8 mouse cellular contexts compared by ENCODE assay signal in genomic region chr11:95713811-95714241, GRCm38 (mm10). TPM values are rescaled to one million over a fixed set of nuclear protein-coding genes. Genes with fewer than 3 reads are reported as not detected.
DNase-seq lines count a peak whose midpoint lies in the region; ATAC-seq and TF ChIP-seq lines count a peak whose summit lies in the region.

No protein-coding gene starts in this region.

- H3K9me3 ChIP-seq in forebrain, embryonic 11.5 days (ENCODE audit: control insufficient read depth, low read length): no peaks in the 10 kb centered on the region

- H3K27me3 ChIP-seq in cerebellum, adult 2 months (ENCODE audit: control insufficient read depth, insufficient read depth, low read length): no peaks in the 10 kb centered on the region
- no peaks in the 10 kb centered on the region for H3K27me3 ChIP-seq in forebrain, embryonic 11.5 days (ENCODE audit: control insufficient read depth, insufficient read depth, low read length)

- H3K4me2 ChIP-seq in forebrain, embryonic 11.5 days (ENCODE audit: low read depth, low read length, severe bottlenecking): peak overlapping the region; percentile 88

- H3K27ac ChIP-seq in cerebellum, adult 2 months (ENCODE audit: insufficient read depth, low read length): peak overlapping the region; percentile 73
- H3K27ac ChIP-seq in forebrain, embryonic 11.5 days (ENCODE audit: low read depth, low read length): no peak overlapping the region

- TF ChIP-seq CTCF in cerebellum, adult 2 months (IDR thresholded peaks at IDR 0.05; ENCODE audit: borderline replicate concordance, insufficient read depth, low read depth, low read length): no peak

- no peak for TF ChIP-seq POLR2A in cerebellum, adult 2 months (IDR thresholded peaks at IDR 0.05; ENCODE audit: borderline replicate concordance, insufficient read depth, low read length)

- ATAC-seq in cerebellum, adult (ENCODE audit: insufficient number of reproducible peaks, low FRiP score, low TSS enrichment): no peak
- ATAC-seq in CD4-positive, CD25-positive, alpha-beta regulatory T cell, adult 4 months: peak; percentile 34
- no peak for ATAC-seq in forebrain, embryonic 11.5 days (replicated peaks; ENCODE audit: low FRiP score)
- ATAC-seq in megakaryocyte progenitor cell, adult 5-6 weeks (replicated peaks; ENCODE audit: poor library complexity): peak; percentile 35

- 0 out of 2 replicates have a peak, but pooled peaks cover 4% of the 10 kb centered on the region for H3K4me1 ChIP-seq in cerebellum, adult 2 months (ENCODE audit: control insufficient read depth, insufficient read depth, low read length)
- peaks cover 7% of the 10 kb centered on the region for H3K4me1 ChIP-seq in forebrain, embryonic 11.5 days (replicated peaks; ENCODE audit: control insufficient read depth, insufficient read depth, low read length)

- no peaks in the 10 kb centered on the region for H3K36me3 ChIP-seq in forebrain, embryonic 11.5 days (ENCODE audit: control insufficient read depth, insufficient read depth, low read length)

- H3K9ac ChIP-seq in forebrain, embryonic 11.5 days (ENCODE audit: low read length): peak overlapping the region; percentile 96

- under 1% methylated on average over 13 of the region's 13 CpGs for WGBS in cerebellum, adult 2 months
- WGBS in forebrain, embryonic 11.5 days: 2% methylated on average over 13 of the region's 13 CpGs

- peak overlapping the region; percentile 99 for H3K4me3 ChIP-seq in cerebellum, adult 2 months (replicated peaks; ENCODE audit: insufficient read depth, low read depth, low read length)
- peak overlapping the region; percentile 93 for H3K4me3 ChIP-seq in forebrain, embryonic 11.5 days (ENCODE audit: low read depth, low read length)

- no peak for DNase-seq in cerebellum, adult 2 months
- DNase-seq in forebrain, embryonic 11.5 days (ENCODE audit: low spot score): no peak
- peak; percentile 12 to 30 for DNase-seq in kidney, postnatal 4 days
- peak; percentile 49 for DNase-seq in thymus, postnatal 14 days
- DNase-seq in urinary bladder, adult 2 months (ENCODE audit: low spot score): no peak

RNA-seq across cellular contexts. Expression of gene Zfp652, which starts 1.4 kb away (rescaled TPM):
- 30.0 and 30.1 TPM in 2 replicates for polyA plus RNA-seq in cerebellum, adult 2 months (2012; rRNA removed)
- 10 to 100 TPM; 15.1 to 21.3 TPM for polyA plus RNA-seq in CD4-positive, CD25-positive, alpha-beta regulatory T cell, adult 4 months (2017; shearing (Covaris generic))
- polyA plus RNA-seq in forebrain, embryonic 11.5 days (2014; fragmentation: Nextera tagmentation; extraction: Ambion mirVana): 11.9 and 13.9 TPM in 2 replicates
- total RNA-seq in megakaryocyte progenitor cell, adult 5-6 weeks (2015): 30.1 and 37.2 TPM in 2 replicates
- total RNA-seq in megakaryocyte progenitor cell, adult 5-6 weeks (2017): 20.9 and 29.1 TPM in 2 replicates
- 20.8 and 30.7 TPM in 2 replicates for polyA plus RNA-seq in urinary bladder, adult 2 months (2012; rRNA removed)

RNA-seq across cellular contexts. Expression of gene B130006D01Rik, which starts 9.6 kb away (rescaled TPM):
- 0.69 and 0.70 TPM in 2 replicates for polyA plus RNA-seq in cerebellum, adult 2 months (2012; rRNA removed)
- 1 to 10 TPM; 7.5 to 8.6 TPM for polyA plus RNA-seq in CD4-positive, CD25-positive, alpha-beta regulatory T cell, adult 4 months (2017; shearing (Covaris generic))
- polyA plus RNA-seq in forebrain, embryonic 11.5 days (2014; fragmentation: Nextera tagmentation; extraction: Ambion mirVana): 1.4 and 2.2 TPM in 2 replicates
- total RNA-seq in megakaryocyte progenitor cell, adult 5-6 weeks (2015): 2.1 and 2.5 TPM in 2 replicates
- 1.2 and 1.9 TPM in 2 replicates for total RNA-seq in megakaryocyte progenitor cell, adult 5-6 weeks (2017)
- polyA plus RNA-seq in urinary bladder, adult 2 months (2012; rRNA removed): 0.15 and 0.19 TPM in 2 replicates

RNA-seq across cellular contexts. Expression of gene Phb, which starts 47.1 kb away (rescaled TPM):
- polyA plus RNA-seq in cerebellum, adult 2 months (2012; rRNA removed): 241 and 253 TPM in 2 replicates
- 100 to 1,000 TPM; 132 to 177 TPM for polyA plus RNA-seq in CD4-positive, CD25-positive, alpha-beta regulatory T cell, adult 4 months (2017; shearing (Covaris generic))
- polyA plus RNA-seq in forebrain, embryonic 11.5 days (2014; fragmentation: Nextera tagmentation; extraction: Ambion mirVana): 198 and 205 TPM in 2 replicates
- 82.1 and 87.0 TPM in 2 replicates for total RNA-seq in megakaryocyte progenitor cell, adult 5-6 weeks (2015)
- total RNA-seq in megakaryocyte progenitor cell, adult 5-6 weeks (2017): 119 and 128 TPM in 2 replicates
- 160 and 185 TPM in 2 replicates for polyA plus RNA-seq in urinary bladder, adult 2 months (2012; rRNA removed)

Comparison
In these comparisons a context has a peak if more than half of its experiments do, and no peak if none do; other contexts are left out.
1. DNase-seq: peak in kidney, postnatal 4 days (2 of 2) and thymus, postnatal 14 days (single experiment); none in cerebellum, adult 2 months (0 of 2), forebrain, embryonic 11.5 days (single experiment) and urinary bladder, adult 2 months (single experiment).
2. ATAC-seq: peak in CD4-positive, CD25-positive, alpha-beta regulatory T cell, adult 4 months (single experiment) and megakaryocyte progenitor cell, adult 5-6 weeks (single experiment); none in cerebellum, adult (single experiment) and forebrain, embryonic 11.5 days (single experiment).